Mouse (Mus musculus): Measurements from ENCODE around the gene Bmp6. TPM values are rescaled to one million over a fixed set of nuclear protein-coding genes. Genes with fewer than 3 reads are reported as not detected.

Bmp6 gene
- polyA plus RNA-seq, 2 experiments from 2014 or later, result not detected

DNA sequence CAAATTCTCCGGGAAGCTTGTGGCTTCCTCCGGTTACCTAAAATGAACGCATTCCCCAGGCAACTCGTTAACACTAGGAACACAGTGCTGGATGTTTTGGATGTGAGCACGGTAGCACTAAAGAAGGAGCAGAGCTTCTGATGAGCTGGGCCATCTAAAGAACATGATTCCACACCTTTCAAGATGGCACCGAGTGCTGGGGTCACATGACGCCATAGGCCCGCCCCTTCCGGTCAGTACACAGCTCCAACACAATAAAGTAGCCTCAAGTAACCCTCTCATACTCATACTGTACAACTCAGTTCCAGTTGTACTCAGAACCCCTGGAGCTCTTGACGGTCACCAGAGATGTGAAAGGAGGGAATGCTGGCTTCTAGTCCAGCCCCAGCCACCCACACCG, 171.7 kb downstream of the Bmp6 start:
- no peak for ATAC-seq

DNA sequence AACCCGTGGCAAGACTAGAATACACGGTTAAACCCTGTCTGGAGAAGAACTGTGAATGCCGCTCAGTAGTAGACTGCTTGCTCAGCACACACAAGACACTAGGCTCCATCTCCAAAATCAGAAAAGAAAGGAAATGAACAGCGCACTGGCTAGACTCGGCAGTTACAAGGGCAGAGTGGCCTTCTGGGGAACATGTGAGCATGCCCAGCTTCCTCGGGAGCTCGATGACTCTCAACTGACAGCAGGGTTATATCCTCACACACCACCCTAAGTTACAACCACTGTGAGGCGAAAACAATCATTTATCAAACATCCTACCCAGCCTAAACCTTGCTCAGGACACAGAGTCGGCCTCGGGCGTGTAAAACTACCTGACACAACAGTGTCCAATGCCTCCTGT, 175.4 kb downstream of the Bmp6 start:
- no peak for ATAC-seq

DNA sequence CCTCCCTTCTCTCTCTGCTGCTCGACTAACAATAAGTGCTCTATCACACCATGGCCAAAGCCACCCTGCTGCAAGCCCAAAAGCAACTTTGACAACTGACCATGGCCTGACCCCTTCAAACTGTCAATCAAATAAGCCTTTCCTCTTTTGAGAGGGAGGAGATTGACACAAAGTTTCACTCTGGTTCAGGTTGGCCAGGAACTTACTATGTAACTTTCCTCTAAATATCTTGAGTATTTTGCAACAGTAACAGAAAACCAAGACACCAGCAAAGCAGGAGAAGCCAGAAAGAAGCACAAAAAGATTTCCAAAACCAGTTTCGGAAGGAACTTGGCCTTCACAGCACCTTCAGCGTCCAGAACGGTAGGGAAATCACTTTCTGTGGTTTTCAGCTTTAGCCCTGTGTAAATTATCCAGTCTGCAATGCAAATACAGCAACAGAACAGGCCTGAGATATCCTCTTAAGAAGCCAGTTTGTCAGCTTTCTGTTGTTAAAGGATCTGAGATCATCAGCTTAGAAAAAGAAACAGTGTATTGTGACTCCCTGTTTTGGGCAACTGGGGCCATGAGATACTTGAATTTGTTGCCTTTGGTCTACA, 177.2 kb downstream of the Bmp6 start:
- no peak for ATAC-seq

DNA sequence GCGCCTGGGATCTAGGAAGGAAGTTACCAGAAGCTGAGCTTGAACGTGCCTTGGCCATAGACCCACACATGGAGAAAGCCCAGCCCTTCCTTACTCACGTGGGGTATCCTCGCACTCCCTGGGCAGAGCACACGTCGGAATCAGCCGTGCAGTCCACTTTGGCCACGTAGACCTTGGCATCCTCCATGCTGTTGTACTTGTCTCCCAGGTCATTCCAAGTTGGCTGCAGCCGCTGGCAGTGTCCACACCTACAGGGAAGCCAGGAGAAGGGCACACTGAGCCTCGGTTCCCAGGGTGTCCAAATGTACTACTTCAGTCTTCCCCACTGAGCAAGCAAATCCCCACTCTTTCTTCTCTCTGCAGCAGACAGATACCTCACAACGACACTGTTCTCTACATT, 178.3 kb downstream of the Bmp6 start:
- ATAC-seq, result no peak

DNA sequence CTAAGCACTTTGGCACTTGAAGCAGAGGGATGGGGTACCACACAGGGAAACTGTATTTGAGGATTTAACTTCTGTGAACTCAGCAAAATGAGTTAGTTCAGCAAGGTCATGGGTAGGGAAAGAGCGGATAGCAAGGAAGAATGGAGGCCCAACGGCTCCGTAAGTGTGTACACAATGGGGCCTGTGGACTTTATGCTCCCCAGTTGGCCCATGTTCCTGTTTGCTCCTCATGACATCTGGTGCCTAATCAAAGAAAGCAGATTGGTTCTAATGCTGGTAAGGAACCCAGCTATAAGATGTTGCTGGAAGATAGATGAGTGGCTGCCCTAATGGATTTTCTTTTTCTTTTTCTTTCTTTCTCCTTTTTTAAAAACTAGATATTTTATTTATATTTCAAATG, 180.4 kb downstream of the Bmp6 start:
- no peak for ATAC-seq

DNA sequence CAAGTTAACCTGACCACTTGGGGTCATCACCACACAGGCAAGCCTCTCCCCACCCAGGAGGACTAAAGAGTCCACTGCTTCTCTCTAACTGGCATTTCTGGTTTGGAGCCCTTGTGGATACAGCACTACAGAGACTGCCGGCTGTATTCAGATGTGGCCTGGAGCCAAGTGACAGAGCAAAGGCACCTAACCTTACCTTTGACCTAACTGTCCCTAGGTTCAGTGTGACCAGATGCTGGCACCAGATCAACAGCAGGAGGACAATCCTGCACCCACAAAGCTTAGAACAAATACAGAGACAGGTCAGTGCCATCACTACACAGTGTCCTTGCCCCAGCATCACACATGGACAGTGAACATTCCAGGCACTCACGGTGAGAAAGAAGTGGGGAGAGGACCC, 181.2 kb downstream of the Bmp6 start:
- no peak for ATAC-seq

DNA sequence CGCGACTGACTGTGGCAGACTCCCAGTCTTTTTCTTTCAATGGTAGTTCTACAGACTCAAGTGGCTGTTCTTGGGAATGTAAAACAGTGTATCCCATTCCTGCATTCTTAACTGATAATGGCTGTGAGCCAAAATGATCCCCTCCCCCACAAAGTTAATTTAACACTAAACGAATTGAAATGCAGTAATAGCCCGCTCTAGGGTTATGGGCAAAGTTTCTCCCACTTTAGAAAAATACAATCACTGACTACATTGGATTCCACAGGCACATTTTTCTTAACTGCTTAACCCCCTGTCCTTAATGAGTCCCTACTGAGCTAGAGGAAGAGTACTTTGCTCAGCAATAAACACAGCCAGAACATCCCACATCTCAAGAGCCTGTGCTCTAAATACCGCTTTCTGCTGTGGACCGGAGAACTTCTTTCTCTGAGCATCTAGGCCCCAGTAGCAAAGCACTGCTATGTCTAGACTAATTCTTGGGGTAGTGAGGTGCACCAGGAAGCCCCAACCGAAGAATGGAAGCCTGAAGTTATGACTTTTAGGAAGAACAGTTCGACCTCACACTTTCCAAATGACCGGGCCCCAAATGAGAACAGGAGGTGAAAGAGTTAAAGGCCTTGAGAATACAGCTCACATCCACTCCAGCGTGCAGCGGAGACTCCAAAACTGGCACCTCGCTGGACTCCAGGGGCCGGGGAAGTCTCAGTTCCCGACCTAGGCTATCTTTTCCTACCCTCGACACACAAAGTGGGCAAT, 182.3 kb downstream of the Bmp6 start:
- ATAC-seq, result peak; percentile 6

DNA sequence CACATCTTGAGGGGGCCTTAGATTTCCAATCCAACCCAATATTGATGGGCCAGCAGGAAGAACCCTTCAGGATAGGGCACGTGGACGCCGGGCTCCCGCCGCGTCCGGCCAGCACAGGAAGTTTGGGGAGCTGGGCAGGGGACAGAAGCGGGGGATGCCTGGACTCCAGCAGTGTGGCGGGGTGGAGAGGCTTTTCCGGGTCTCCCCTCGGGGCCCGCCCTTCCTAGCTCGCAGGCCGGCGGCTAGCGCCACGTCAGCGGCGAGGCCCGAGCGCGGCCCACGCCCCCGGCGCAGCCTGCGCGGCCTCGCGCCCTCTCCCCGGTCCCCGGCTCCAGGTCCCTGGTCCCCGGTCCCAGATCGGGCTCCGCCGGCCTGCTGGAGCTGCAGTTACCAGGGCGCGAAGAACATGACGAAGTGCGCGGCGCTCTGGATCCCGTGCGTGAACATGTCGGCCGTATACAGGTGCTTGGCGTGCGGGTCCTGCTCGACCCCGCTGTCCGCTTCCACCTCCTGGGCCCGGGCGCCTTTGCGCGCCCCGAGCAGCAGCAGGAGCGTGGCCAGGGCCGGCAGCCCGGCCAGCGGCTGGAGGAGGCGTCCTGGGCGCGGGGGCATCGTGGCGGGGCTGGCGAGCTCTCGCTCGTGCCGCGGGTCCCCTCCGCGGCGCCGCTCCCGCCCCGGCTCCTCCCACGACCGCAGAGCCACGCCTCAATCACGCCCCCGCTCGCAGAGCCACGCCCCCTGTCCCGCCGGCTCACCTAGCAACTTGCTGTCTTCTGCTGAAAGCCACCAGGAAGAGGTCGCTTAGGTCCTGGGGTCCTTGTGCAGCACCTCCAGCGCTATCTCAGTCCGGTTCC, 183.1 kb downstream of the Bmp6 start:
- ATAC-seq, result peak; percentile 92

DNA sequence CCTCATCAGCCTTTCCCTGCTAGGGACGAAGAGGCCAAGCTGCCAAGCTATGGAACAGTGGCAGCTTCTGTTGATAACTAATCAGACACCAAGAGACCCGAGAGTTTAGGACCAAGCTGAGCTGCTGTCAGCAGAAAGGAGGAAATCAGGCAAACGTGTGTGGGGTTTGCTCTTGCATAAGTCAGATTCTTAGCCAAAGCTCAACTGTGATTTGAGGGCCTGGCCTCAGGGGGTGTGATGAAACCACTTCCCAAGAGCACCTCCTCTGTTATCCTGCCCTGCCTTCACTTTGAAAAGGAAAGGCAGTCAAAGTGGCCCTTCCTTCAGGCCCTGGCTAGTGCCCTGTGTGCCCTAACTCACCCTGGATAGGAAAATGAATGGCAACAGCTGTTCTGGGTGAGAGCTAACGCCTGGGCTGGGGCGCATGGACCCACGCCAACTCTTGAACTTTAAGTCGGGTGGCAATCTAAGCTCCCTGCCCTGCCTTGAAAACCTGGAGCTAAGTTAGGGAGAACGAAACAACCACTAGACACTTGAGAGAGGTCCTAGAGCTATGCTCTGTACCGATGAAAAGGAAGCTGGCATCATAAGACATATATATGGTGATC, 183.9 kb downstream of the Bmp6 start, which contains the start of gene Txndc5:
Gene Txndc5 (minus strand): TSS at position 138 of the 608 bp plus-strand sequence.
- ATAC-seq, result peak; percentile 21

DNA sequence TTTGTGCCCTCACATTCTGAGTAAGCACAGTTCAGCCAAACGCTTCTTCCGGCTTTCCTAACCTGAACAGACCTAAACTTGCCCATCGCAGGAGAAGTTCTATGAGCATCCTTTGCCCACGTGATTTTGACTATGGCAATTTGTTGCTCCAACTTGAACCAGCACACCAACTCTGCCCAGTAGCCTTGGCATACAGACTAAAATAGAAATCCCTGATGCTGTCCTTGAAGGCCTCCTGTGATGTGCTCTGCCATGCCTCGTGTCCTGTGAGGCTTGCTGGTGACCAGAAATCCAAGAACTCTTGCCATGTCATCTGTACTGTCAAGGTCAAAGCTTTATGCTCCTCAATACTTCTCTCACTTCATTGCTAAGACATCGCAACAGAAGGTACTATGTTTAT, 184.7 kb downstream of the Bmp6 start:
- ATAC-seq, result no peak

DNA sequence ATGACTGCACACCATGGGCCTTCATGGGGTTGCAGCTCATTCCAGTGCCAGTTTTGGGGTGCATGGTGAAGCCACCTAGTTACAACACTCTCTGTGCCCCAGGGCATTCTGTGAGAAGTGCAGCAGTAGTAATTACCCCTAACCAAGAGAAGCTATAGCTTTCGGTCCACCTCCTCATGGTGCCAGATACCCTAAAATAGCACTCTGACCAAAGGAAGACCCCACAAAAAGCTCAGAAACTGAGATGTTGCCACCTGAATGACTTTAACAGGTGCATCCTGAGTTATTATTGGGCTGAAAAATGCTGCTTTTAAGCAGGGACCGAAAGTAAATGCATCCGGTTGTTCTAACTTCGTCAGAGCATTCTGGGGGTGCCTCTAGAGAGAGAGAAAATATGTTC, 186.6 kb downstream of the Bmp6 start:
- no peak for ATAC-seq

DNA sequence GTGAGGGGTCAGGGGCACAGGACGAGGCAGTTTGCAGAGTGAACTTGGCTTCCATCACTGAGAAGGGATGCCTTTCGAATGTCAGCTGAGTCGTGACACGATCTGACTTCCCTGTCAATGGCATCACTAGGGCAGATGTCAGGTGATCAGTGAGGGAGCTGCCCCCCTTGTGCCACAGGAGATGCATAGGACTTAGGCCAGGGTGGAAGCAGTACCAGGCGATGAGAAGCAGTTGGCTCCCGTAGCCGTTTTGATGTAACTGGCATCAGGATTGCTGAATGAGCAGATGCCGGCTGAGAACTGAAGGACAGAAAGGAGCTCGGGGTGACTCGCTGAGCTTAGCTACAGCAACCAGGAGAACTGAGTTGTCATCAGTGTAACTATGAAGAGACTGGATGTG, 188.6 kb downstream of the Bmp6 start:
- no peak for ATAC-seq

DNA sequence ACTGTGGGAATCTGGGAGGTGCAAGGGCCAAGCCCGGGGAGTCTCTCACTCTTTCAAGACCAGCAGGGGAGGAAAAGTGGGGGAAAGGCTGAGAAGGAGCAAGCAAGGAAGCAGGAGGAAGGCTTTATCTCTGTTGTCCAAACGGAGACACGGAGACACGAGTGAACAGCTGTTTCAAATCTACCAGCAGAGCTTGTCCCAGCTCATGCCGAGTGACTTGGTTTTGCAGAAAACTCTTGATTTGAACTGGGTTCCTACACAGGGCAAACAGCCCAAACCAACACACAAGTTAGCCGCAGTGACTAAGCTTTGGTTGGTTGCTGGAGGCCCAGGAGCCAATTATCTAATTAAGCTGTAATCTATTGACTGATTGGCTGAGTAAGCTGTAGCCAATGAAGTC, 189.1 kb downstream of the Bmp6 start:
- no peak for ATAC-seq

DNA sequence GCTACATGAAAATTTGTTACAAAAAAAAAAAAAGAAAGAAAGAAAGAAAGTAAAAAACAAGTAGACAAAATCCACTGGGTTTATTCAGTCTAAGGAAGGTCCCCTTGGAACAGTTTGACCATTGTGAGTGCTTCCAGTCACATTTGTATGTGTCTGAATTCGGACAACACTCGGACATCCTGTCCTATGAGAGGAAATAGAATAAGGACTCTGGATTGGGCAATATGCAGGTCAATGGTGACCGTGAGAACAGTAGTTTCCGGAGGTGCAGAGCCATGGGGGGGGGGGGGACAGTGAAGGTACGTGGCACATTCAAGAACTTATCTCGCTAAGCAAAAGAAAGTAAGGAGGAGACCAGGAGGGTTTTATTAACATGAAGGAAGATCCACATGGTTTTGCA, 189.8 kb downstream of the Bmp6 start:
- no peak for ATAC-seq

DNA sequence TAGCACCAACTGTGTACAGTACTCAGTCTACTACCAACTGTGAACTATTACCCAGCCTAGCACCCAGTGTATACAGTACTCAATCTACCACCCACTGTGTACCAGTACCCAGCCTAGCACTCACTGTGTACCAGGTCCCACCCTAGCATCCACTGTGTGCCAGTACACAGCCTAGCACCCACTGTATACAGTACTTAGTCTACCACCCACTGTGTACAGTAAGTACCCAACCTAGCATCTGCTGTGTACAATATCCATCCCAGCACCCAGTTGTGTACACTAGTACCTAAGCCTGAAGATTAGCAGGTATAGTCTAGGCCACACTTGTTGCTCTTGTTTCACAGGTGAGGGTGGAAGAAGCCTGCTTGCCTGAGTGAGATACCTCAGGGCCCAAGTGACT, 192.6 kb downstream of the Bmp6 start:
- ATAC-seq, result no peak

DNA sequence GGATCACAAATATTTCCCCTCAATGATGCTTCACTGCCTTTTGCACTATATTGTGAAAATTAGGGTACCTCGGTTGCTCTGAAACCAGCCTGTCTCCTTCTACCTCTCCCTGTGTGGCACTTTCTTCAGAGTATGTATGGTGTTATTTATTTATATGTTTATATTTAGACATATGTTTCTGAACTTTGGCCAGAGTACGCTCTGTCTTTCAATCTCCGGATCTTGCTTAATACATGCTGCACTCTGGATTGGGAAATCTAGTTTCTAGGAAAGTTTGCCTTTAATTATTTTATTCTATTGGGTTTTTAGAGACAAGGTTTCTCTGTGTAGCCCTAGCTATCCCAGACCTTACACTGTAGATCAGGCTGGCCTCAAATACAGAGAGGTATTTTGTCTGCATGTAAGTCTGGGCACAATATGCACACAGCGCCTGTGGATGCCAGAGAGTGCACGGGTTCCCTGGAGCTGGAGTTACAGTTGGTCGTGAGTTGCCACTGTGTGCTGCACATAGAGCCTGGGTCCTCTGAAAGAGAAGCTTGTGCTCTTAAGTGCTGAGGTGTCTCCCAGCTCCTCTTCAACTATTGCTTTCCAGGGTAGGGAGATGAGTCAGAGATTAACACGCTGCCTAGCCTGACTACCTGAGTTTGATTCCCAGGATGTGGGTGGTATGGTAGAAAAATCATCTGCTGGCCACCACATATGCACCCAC, 194.4 kb downstream of the Bmp6 start:
- ATAC-seq, result no peak

DNA sequence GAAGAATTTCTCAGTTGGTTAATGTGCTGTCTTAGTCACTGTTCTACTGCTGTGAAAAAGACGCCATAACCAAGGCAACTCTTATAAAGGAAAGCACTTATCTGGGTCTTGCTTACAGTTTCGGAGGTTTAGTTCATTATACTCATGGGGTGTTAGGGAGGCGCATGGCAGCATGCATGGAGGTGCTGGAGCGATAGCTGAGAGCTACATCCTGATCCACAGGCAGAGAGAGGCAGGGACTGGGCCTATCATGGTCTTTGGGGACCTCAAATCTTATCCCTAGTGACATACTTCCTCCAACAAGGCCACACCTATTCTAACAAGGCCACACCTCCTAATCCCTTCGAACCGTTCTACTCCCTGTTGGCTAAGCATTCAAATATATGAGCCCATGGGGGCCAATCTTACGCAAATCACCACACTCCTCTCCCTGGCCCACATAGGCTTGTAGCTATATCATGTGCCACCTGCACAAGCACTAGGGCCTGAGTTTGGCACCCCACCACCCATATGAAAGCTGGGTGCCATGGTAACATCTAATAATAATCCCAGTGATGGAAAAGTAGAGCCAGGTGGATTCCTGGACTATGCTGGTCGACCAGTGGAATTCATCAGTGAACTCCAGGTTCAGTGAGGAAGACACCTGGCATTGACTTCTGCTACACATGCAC, 198.7 kb downstream of the Bmp6 start:
- no peak for ATAC-seq

DNA sequence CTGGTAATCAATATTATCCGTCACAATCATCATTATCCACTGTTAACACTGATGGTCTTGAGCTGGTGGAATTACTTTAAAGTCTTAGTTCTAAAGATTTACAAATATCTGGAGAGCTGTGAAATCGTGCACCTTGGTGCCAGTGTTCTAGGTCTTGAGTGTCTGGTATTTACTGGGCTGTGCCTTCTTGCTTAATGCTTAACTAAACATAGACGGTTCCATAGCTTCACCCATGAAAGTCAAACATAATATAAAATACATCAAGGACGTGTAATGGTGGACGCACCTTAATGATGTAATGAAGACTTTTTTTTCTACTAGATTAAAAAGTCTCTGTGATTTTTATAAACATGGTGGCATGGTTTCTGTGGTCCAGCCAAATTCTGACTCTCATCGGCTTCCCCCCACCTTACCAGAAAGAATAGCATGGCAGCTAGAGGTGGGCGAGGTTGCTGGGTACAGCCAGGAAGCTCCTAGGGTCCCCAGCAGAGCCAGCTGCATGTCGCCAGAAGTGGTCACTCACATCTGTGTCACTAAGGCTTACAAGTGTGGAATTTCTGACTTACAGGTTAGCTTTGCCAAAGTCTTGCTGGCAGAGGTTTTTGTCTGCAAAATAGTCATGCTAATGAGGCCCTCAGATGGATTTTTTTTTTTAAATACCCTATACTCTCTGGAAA, 200.0 kb downstream of the Bmp6 start:
- no peak for ATAC-seq

DNA sequence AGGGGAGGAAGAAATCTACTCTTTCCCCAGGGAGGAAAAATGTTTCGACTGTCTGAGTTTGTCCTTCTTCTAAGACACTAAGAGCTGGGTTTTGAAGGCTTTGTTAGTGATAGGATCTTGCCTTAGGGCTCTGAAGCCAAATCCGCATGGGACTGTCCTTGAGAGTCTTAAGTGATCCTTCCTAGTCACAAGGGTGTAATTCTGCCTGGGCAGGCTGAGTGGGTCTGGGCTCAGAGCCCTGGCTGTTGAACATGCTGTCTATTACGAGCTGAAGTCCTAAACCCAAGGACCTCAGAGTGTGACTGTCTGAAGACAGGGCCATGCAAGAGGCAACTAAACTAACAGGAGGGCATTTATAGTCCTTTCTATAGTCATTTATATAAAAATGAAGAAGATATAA, 200.6 kb downstream of the Bmp6 start:
- ATAC-seq, result no peak

DNA sequence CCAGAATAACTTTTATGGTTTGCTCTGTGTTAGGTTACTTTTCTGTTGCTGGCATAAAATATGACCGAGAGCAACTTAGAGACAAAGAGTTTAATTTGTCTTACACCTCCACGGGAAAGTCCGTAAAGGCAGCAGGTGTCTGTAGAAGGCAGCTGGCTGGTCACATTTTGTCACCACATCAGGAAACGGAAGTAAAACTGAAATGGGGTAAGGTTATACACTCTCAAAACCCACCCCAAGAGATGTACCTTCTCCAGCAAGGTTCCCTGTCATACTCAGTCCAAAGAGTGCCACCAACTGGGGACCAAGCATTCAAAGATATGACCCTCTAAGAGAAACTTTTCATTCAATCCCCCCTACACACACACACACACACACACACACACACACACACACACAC, 201.8 kb downstream of the Bmp6 start:
- peak; percentile 56 for ATAC-seq

DNA sequence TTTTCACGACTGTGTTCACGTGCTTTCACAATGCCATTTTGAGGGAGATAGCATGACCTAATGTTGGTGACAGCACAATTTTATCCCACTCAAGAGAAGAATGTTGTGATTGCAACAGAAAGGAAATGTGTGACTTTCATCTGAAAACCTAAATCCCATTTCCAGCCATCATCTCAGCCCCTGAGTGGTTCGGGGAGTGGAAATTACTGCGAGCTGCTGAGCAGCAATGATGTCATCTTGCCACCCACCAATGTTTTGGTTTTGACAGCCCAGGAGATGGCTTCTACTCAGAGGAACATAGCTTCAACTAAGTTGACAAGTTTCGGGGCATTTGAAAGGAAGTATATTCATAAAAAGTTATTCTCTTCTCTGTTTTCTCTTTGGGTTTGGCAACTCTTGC, 202.8 kb downstream of the Bmp6 start:
- no peak for ATAC-seq

All from CD4-positive, CD25-positive, alpha-beta regulatory T cell, adult 4 months (primary cell).